Mouse (Mus musculus) liver, adult (tissue): ENCODE measurements around the gene Ivns1abp.

Experiments
- GATA4 ChIP-seq: IDR thresholded peaks from 2 replicates; pipeline ENCODE4 v1.6.1; 2014; ENCODE audit warnings: mild to moderate bottlenecking, low read length; ENCODE audit not compliant: insufficient replicate concordance

Ivns1abp gene

GRCm38 (mm10) chr1:151366944-151367605 lies 22.8 kb downstream of the Ivns1abp start:
- no peak for TF ChIP-seq GATA4

- no peak for TF ChIP-seq GATA4
These were observed 23.5 kb downstream of the Ivns1abp start for GRCm38 (mm10) chr1:151367721-151368324.

- TF ChIP-seq GATA4, result no peak
These were observed 24.2 kb downstream of the Ivns1abp start for GRCm38 (mm10) chr1:151368444-151368843.

GRCm38 (mm10) chr1:151370573-151370972 lies 26.3 kb downstream of the Ivns1abp start:
- TF ChIP-seq GATA4, result no peak

- no peak for TF ChIP-seq GATA4
These were observed 27.3 kb downstream of the Ivns1abp start for GRCm38 (mm10) chr1:151371543-151371942.

- no peak for TF ChIP-seq GATA4
These were observed 28.5 kb downstream of the Ivns1abp start for GRCm38 (mm10) chr1:151372823-151373222.

GRCm38 (mm10) chr1:151377353-151377752 lies 33.1 kb downstream of the Ivns1abp start:
- TF ChIP-seq GATA4, result no peak

- no peak for TF ChIP-seq GATA4
These were observed 45.8 kb downstream of the Ivns1abp start for GRCm38 (mm10) chr1:151390029-151390428.

GRCm38 (mm10) chr1:151409827-151410226 lies 65.5 kb downstream of the Ivns1abp start:
- TF ChIP-seq GATA4, result no peak
